Mouse (Mus musculus) hematopoietic stem cell, adult 5-6 weeks (primary cell): Measurements from ENCODE around the gene Fam76a. TPM values are rescaled to one million over a fixed set of nuclear protein-coding genes. Genes with fewer than 3 reads are reported as not detected.
A peak's percentile ranks its signal among the peaks of the same experiment; 100 is the strongest.
"Not testable (repeated sequence)": the region's sequence is repeated elsewhere in the genome, so short reads cannot be mapped to it uniquely, and the experiment has no call there.

Experiments
- ATAC-seq, 2 experiments: fragments of 125-278 bp in 1 of 2; replicated peaks in 1 of 2; 2 replicates each; pipeline ENCODE4 v1.8.0; 2016 to 2017; ENCODE audit warnings: inconsistent platforms in 2 of 2, mild to moderate bottlenecking in 2 of 2, moderate number of reproducible peaks in 2 of 2, low read depth in 1 of 2, moderate TSS enrichment in 1 of 2; ENCODE audit not compliant: low FRiP score in 2 of 2, poor library complexity in 2 of 2, severe bottlenecking in 2 of 2, insufficient read depth in 1 of 2, low TSS enrichment in 1 of 2
- total RNA-seq: library from RNA; stranded (forward); fragments of 172-1452, 232-1000 nt; gene quantifications from 2 replicates; pipeline ENCODE4 v1.2.3, GENCODE M21; 2017

Gene Fam76a
- total RNA-seq, 1 experiment from 2014 or later = 25.1 TPM

DNA sequence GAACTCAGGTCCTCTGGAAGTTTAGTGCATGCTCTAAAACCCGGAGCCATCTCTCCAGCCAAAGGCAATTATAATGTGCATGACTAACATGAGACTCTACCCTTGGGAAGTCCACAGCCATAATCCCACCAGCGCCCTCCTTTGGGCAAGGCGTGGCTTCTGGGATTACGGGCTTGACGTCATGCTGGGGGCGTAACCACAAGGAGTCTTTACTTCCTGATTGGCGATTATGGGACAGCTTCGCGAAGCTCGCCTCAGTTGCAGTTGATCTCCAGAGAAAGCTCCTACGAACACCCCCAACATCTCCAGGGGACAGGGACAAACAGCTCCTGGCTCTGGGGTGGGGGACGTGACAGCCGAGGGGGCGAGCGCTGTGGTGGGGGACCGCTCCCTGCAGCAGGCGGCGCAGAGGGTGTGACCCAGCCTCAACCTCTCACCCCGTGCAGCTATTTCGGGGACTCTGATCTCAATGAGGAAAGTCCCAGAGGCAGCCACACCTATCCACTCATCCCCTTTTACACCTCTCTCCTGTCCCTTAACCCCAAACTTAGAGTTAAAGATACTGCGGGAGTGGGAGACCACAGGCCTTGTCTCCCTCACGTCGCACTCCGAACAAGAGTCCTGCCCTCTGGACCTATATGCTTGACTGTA lies 27.6 kb upstream of the Fam76a start:
- no peak for ATAC-seq

DNA sequence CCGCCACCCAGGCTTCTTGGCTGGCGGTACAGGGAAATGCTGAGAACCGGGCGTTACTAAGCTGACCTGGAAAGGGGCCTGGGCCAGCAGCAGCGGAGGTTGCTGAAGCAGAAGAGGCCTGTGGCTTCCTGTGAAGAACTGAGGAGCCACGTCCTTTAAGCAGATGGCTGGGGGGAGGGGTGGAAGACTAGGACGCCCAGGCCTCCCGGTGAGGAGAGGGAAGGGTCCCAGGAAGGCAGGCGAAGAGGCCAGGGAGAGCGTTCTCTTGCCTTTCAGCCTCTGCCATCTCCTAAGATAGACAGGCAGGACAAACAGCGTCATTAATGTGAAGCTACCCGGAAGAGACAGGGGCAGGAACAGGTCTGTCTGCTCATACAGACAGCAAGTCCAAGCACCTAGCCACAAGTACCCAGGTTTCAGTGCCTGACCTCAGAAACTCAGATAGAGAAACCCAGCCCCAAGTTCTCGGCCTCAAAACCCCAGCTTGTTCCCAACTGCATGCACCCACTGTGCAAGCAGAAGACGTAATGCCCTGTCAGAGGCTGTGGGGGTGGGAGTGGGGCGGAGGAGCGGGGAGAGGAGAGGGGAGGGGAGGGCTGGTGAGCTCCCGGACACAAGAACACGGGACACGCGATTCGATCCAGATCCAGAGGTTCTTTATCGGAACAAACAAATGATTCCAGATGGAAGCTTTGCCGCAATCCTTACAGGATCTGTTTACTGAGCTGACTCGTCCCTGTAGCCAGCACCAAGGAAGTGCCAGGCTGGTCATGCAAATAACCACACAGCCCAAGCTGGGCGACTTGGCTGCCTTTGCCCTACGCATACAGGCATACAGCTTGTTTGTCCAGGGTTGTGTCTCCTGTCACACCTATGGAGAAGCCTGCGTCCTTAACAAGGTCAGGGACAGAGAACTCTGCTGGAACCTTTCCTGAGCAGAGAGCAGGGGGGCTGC lies 24.0 kb upstream of the Fam76a start:
- ATAC-seq = peak; percentile 38 to 54; a peak in 3 of 4 replicates

DNA sequence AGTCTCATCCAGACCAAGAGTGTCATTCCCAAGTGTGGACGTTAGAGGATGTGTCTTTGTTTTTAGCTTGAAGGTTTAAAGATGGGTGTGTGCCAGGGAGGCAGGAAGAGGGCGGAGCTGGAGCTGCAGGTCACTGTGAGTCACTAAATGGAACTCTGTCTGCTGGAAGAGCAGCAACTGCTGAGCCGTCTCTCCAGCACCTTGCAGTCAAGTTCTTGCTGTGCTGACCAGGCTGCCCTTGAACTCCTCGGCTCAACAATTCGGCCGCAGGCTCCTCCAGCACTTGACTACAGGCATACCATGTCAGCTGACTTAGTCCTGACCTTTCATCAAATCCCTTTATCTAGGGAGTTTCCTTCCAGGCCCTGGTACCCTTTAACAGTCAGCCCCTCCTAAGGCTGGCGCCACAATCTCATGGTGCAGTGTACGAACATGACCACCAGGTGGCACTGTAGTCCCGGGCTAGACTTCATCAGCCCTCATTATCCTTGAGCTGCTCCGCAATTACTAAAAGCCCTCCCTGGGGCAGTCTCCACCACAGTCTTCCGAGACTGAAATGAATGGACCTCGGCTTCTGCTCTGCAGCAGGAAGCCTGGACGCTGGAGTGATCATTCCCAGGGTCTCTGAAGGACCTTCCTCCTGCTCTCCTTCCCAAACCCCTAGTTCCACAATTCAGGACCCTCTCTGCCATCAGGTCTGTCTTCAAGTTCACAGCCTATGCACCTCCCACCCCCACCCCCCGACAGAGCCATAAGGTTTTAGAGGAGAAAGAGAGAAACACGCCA lies 23.1 kb upstream of the Fam76a start:
- ATAC-seq = peak; percentile 84 to 91

GRCm38 (mm10) chr4:132944776-132945175 lies 22.4 kb upstream of the Fam76a start:
- ATAC-seq = no peak

DNA sequence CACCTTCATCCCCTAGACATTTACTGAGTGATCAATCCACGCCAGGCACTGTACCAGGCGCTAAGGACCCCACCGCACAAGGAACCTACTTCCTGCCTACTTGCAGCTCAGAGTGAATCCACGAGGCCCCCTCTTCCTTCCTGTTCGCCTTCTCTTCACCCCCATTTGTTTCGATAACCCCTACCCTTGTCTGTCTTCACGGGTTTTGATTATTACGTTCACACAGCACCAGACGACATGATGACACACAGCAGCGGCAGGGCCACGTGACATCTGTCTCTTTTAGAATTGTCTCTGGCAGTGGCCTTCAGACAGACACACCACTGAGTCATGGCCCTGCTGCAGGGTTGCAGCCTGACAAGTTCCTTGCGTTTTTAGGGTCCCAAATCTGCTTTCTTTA lies 21.7 kb upstream of the Fam76a start:
- ATAC-seq = no peak

DNA sequence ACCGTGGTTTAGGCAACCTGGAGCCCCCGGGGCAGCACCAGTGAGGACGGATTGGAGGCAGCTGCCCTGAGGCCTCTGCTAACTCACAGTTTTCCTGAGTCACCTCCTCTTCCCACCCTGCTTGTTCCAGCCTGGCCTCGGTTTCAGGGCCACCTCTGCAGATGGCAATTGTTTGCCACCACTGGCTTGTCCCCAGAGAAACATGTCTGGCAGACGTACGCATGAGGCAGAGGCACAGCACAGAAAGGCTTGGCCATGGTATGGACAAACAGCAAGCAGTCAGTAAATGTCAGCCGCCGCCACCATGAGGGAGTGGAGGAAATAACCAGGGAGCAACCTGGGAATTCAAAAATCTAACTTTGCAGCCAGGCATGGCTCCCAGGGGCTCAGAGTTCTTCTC lies 20.7 kb upstream of the Fam76a start:
- no peak for ATAC-seq

- no peak for ATAC-seq
These were observed 18.8 kb upstream of the Fam76a start for GRCm38 (mm10) chr4:132941012-132941729.

DNA sequence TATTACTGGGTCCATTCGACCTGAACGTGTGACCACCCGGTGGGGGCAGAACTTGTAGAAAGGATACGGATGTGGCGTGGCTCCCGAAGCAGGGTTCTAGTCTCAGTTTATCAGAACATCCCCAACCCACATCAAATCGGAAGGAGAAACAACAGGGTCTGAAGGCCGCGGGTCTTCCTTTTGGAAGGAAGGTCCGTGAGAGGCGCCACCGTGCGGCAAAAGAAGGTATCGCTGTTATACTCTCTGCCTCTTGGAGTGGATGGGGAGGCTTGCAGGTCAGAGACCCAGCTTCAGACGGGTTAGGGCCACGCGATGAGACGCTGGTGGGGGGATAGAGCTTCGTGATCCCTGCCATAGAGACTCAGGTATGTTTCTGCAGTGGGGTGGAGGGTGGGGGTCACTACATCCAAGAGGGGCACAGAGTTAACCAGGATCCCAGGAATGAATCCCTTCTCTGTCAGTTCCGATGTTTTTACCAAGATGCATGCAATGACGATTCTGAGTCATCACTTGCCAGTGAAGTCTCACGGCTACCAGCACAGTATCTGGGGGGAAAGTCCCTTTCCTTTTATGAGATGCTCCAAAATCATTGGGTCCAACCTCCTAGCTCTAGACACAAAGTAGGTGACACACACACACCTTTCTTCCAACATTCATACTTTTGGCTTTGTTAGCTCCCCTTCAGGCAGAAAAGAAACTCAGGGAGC lies 17.2 kb upstream of the Fam76a start:
- ATAC-seq = peak; percentile 58

- ATAC-seq = no peak
These were observed 16.0 kb upstream of the Fam76a start for GRCm38 (mm10) chr4:132938181-132938941.

DNA sequence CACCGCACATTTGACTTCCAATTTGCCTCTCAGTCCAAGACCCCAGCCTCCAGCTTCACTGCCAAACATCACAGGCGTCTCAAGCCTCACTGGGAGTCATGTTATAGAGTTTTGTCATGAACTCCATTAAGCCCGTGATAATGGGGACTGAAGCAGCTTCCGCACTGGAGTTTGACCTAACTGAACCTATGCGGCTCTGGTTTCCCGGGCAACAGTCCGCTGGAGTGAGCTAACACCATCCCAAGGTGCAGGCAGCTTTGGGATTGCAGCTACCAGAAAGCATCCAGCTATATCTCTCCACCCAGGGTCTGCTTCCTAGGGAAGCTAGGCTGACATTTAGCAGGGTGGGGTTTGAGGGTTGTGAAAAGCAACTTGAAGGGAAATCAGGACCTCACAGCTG lies 12.3 kb upstream of the Fam76a start:
- no peak for ATAC-seq

- ATAC-seq = no peak
These were observed 10.5 kb upstream of the Fam76a start for GRCm38 (mm10) chr4:132932752-132933404.

- ATAC-seq = peak; percentile 62 to 74
These were observed 8.4 kb upstream of the Fam76a start for GRCm38 (mm10) chr4:132930784-132931183.

DNA sequence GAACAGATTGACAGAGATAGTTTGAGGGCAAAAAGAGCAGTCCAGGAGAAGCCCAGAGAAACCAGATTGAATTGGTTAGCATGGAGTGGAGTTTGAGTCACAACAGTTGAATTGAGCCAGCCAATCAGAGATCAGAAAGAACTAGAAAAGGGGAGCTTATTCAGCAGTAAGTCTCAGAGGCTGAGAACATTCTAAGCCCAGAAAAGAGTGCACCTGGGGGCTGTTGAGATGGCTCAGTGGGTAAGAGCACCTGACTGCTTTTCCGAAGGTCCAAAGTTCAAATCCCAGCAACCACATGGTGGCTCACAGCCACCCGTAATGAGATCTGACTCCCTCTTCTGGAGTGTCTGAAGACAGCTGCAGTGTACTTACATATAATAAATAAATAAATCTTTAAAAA lies 4.2 kb upstream of the Fam76a start:
- not testable (repeated sequence) for ATAC-seq

- 0 out of 4 replicates have a peak, but pooled peaks of 1 of the 2 experiments have one; percentile 1 for ATAC-seq
These were observed 262 bp downstream of the Fam76a start for GRCm38 (mm10) chr4:132922061-132922530.

GRCm38 (mm10) chr4:132921488-132921887 lies 870 bp downstream of the Fam76a start:
- no peak for ATAC-seq
